Mouse (Mus musculus): ENCODE data around the gene Tspan15.

Gene Tspan15

DNA sequence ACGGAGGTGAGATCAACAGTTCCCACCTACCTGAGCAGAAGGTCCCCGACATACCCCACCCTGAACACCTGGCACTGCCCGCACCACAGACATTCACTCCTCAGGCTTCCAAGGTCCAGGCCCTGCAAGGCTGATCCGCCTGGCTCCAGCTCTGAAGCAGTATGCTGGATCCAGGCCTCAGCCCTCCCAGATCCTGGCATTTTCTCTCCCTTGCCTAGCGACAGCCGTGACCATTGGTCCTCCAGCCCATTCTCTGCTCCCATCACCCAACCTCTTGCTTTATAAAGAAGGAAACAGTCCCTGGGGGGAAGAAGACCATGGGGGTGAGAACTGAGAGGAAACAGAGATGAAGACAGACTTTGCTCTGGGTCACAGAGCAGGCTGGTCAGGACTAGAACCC lies 37.0 kb downstream of the Tspan15 start:
- intact Hi-C loops (cut with DNase I) = no loop called here

DNA sequence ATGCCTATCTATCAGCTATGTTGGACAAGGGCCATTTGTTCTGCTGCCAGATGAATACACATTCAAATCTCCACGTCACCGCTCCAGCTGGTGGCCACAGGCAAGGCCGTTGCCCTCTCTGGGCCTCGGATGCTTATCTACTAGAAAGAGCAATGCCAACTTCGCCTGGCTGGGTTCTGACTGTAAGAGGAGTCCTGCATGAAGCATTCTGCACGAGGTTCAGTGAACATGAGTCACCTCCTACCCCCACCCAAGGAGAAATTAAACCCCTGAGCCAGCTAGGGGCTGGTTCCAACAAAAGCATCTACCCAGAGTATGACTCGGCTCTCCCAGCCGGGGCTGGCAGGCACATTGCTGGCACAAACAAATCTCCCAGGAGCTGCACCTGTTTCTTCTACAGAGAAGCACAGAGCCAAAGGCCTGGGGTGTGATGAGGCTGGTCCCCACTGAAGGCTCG lies 38.3 kb downstream of the Tspan15 start:
- intact Hi-C loops (cut with DNase I) = no loop called here

DNA sequence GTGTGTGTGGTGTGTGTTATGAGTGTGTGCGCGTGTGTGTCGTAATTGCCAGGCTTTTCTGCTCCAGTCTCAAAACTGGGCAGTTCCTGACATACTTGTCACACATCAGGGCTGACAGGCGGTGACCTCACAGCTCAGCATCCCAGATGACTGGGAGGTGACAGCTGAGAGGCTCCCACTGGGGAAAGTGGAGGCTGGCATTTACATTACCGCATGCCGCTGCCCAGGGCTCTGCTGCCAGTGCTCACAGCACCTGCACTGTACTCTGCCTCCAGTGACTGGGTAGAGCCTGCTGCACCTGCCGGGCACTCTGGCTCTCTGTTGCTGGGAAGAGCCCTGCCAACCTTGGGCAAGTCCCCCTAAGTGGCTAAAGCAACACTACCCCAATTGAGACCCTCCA lies 40.2 kb downstream of the Tspan15 start:
- intact Hi-C loops (cut with DNase I) = no loop called here

DNA sequence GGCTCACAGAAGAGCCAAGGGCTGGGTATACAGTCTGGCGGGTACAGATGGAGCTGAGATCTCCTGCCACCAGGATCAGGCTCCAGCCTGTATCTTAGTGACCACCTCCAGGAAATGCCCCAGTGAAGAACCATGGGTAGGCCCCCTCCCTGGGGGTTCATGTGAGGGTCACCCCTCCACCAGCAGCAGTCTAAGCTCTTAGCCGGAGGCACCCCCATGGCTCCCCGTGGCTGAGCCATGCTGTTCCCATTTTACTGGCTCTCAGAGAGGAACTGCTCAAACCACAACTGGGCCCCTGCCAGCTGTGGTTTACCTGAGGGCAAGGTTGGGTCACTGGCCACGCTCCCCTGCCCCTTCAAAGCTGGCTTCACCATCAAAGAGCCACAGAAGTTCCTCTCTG lies 41.1 kb downstream of the Tspan15 start:
- intact Hi-C loops (cut with DNase I) = no loop called here

GRCm38 (mm10) chr10:62189303-62189702 lies 41.7 kb downstream of the Tspan15 start:
- intact Hi-C loops (cut with DNase I) = no loop called here

DNA sequence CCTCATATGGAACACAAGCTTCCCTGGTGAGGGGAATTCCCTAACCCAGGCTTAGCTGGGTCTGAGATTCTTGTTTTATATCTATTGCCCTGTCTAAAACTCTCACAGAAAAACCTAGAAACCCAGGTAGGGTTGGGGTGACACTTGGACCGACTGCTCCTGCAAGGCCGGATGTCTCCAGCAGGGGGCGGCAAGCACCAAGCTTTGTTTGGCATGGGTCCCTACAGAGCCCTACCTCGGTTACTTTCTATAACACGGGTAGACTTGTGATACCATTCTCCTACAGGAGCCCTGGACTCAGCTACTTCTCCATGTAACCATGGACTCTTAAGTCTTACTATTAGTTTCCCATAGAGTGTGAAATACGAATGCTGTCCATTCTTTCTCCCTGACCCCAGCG lies 44.2 kb downstream of the Tspan15 start:
- intact Hi-C loops (cut with DNase I) = loop anchor here (1.0 kb wide), 1 partner anchor 56 kb away; no protein-coding TSS in a partner anchor

GRCm38 (mm10) chr10:62183053-62183452 lies 48.0 kb downstream of the Tspan15 start:
- intact Hi-C loops (cut with DNase I) = loop anchor here (1.0 to 5.0 kb wide), 2 partner anchors 78 to 126 kb away; no protein-coding TSS in a partner anchor

DNA sequence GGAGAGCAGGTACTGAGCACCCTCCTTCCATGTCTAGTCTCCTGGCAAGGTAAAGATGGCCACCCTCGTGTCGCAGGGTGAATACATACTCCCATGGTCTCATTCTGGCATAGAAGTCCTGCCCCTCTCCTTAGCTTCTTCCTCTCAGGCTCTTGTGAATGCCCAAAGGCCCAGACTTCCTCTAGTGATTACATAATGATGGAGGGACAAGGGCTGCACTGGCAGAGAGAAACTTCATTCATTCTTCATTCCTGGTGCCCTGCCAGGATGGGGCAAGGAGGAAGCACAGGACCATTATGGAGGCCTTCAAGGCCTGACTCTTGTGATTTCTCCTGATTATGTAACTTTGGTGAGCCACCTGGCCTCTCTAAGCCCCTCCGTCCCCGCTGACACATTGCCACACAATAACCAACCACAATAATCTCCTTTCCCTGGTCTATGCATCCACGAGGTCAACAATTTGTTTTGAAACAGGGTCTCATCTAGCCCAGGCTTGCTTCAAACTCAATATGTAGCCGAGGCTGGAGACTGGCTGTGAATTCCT lies 48.5 kb downstream of the Tspan15 start:
- intact Hi-C loops (cut with DNase I) = loop anchor here (1.0 to 5.0 kb wide), 2 partner anchors 77 to 125 kb away; no protein-coding TSS in a partner anchor

GRCm38 (mm10) chr10:62181701-62182100 lies 49.4 kb downstream of the Tspan15 start:
- intact Hi-C loops (cut with DNase I) = loop anchor here (5.0 kb wide), 1 partner anchor 124 kb away; no protein-coding TSS in a partner anchor

DNA sequence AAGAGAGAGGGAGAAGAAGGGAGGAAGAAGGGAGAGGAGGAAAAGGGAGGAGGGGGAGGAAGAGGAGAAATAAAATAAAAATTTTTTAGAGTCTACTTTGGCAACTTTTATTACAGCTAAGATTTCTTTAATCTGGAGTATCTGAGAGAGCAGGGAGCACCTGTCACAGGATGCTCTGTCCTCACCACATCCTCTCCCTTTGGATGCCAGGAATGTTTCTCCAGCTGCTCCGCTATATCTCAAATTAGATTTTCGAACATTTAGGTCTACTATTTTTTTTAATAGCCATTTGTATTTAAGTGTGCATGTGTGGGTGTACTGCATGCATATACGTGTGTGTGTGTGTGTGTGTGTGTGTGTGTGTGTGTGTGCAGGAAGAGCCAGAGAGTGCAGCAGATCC lies 51.1 kb downstream of the Tspan15 start:
- intact Hi-C loops (cut with DNase I) = loop anchor here (5.0 kb wide), 2 partner anchors 123 to 232 kb away; no protein-coding TSS in a partner anchor

- intact Hi-C loops (cut with DNase I) = loop anchor here (5.0 kb wide), 1 partner anchor 238 kb away; no protein-coding TSS in a partner anchor
These were observed 56.3 kb downstream of the Tspan15 start for GRCm38 (mm10) chr10:62174533-62175313.

GRCm38 (mm10) chr10:62173941-62174448 lies 57.1 kb downstream of the Tspan15 start:
- intact Hi-C loops (cut with DNase I) = no loop called here

DNA sequence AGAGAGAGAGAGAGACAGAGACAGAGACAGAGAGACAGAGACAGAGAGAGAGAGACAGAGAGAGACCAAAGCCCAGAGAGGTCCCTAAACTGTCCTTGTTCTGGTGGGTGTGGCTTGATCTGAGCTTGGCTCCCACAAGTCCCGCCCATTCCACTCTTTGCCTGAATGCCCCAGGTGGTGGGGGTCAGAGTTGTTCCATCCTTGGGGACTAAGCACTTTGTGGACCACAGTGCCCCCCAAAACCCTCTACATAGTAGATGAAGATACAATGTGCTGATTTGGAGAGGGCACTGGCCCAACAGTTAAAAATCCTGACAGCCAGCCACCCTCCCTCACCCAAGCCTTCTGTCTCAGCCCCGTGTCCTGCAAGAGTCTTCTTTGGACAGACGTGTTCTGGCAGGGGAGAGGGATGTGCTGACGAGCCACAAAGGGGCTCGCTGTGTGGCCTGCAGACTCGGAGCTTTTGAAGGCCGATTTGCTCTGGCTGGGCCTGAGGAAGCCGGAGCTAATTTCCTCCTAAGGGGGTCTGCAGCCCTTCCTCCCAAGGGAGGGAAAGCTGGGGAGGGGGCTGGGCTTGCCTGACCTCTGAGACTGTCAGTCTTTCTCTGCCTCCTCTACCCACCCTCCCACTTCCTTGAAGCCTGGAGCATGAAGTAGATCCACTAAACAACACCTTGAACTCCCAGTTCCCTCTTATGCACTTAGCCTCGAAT lies 58.1 kb downstream of the Tspan15 start:
- intact Hi-C loops (cut with DNase I) = no loop called here

- intact Hi-C loops (cut with DNase I) = no loop called here
These were observed 68.6 kb downstream of the Tspan15 start for GRCm38 (mm10) chr10:62162410-62162809.

GRCm38 (mm10) chr10:62149929-62150328 lies 81.1 kb downstream of the Tspan15 start:
- intact Hi-C loops (cut with DNase I) = no loop called here

DNA sequence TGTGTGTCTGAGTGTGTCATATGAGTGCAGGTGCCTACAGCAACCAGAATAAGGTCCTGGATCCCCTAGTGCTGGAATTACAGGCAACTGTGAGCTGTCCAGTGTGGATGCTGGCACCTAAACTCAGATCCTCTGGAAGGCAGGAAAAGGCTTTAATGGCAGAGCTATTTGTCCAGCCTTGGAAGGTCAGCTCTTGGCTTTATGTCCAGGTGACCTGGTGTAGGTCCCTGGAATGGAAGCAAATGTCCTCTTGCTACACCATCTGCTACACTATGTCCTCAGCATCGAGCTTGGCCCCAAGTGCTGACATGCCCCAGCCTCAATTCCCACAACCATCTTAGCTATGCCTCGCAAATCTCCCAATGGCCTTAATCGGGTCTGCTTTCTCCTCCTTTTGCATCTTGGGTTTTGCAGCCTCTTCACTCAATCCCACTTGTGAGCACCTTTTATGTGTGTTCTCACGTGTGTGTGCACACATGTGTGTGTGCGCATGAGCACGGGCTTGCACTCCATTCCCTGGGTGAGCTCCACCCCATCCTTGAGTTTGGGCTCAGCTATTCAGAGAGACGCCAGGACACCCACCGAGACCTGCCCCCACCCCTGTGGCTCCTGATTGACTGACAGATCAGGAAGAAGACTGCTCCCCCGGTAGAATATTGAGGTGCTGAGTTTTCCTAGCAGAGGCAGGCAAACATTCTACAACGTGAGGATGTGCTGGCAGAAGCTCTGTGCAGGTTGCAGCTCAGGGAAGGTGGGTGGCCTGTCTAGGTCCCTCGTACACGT lies 83.4 kb downstream of the Tspan15 start:
- intact Hi-C loops (cut with DNase I) = no loop called here

- intact Hi-C loops (cut with DNase I) = no loop called here
These were observed 85.1 kb downstream of the Tspan15 start for GRCm38 (mm10) chr10:62145957-62146356.

GRCm38 (mm10) chr10:62143820-62144219 lies 87.2 kb downstream of the Tspan15 start, which contains the start of gene Fam241b:
Gene Fam241b, minus strand, starts transcription at chr10:62143920.
- intact Hi-C loops (cut with DNase I) = no loop called here

DNA sequence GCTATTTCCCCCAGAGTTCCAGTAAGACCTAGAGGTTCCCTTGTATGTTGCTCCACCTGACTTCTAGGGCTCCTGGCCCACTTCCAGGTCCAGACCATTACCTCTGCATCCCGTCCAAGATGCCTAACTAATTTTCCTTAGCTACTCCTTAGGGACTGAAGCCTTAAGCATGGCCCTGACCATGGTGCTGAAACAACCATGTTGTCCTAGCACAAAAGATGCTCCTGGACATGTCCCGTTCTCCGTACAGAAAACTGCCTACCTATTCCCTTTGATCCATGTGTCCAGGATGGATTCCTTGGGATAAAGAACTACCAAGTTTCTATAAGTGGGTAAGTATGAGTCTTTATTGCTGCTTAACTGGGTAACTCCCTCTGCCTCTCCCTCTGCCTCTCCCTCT lies 93.0 kb downstream of the Tspan15 start:
- intact Hi-C loops (cut with DNase I) = no loop called here

DNA sequence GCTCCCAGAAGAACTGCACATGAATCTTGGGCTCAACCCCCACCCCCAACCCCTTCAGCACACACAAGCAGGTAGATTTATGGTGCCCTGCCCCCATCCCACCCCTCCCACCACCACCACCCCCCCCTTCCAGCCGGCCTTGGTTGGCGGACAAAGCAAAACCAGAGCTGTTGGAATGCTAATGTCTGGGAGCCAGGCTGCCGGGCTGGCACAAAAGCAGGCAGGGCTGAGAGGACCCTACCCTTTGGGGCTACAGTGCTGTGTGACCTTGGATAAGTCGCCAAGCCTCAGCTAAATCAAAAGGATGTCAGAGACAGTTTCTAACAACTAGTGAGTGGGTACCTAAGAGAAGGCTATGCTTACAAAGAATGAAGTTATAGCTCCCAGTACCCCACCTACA lies 93.9 kb downstream of the Tspan15 start:
- intact Hi-C loops (cut with DNase I) = no loop called here

Measured in adrenal gland (tissue).